Mouse (Mus musculus) c-Kit-positive CD71-negative TER-119-negative erythroid progenitor cells, embryonic 14.5 days (primary cell): ENCODE data around the gene Gm7233.
"Not testable (repeated sequence)": the region's sequence is repeated elsewhere in the genome, so short reads cannot be mapped to it uniquely, and the experiment has no call there.

Experiments used
- DNase-seq: peaks from one replicate; pipeline ENCODE4 v3.0.0-alpha.2; 2013; ENCODE audit warnings: low read depth

The Gm7233 gene

DNA sequence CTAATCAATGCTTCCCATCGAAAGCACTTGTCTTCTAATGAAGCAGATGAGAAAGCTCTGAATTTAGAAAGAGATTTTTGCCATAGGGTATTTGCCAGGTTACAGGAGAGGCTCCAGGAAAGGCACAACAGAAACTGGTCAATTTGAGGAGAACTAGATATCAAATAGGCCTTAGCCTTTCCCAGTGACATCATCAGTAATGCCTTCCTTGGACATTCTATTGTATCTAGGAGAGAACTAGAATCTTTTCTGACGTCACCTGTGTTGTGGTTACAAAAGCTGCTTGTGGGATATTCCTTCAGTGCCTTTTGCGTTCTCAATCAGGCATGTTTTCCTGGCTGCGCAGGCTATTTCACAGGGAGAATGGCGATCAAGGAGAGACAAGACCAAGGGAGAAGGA is at the start of gene Gm7233:
TSS of gene Gm7233 (plus strand) at position 301 of the 400 bp plus-strand sequence.
- not testable (repeated sequence) for DNase-seq

DNA sequence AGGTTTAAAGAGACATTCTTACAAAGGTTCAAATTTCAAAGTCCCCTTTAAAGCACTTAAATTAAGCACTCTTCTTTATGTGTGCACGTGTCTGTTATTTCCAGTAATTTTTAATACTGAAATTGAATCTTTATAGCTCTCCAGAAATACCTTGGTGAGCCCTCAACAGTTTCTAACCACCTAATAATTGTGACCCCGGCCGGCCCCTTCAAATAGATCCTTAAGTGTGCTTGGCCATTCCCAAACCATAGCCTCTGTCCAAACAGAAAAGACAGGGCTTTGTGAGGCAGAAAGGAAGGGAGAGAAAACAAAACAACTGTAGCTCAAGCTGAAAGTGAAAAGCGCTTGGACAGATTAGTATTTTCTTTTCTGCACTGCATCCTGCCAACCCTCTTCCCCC is 12.5 kb upstream of the Gm7233 start:
- DNase-seq = not testable (repeated sequence)

DNA sequence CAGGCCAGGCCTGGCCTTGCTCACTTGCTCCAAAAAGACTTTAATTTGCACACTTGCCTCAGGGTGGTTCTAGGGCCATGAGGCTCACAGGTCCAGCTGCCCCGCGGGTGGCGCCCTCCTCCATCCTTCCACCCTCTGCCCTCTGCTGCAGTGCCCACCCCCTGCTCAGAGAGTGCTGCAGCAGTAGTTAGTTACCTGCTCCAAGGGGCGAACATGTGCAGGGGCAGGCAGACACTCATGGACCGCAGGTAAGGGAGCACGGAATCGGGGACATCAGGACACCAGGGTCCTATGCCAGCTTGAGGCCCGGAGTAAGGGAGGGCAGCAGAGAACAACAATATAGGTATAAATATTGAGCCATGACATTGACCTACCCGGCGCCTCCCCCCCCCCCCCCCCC is 11.7 kb upstream of the Gm7233 start:
- not testable (repeated sequence) for DNase-seq

DNA sequence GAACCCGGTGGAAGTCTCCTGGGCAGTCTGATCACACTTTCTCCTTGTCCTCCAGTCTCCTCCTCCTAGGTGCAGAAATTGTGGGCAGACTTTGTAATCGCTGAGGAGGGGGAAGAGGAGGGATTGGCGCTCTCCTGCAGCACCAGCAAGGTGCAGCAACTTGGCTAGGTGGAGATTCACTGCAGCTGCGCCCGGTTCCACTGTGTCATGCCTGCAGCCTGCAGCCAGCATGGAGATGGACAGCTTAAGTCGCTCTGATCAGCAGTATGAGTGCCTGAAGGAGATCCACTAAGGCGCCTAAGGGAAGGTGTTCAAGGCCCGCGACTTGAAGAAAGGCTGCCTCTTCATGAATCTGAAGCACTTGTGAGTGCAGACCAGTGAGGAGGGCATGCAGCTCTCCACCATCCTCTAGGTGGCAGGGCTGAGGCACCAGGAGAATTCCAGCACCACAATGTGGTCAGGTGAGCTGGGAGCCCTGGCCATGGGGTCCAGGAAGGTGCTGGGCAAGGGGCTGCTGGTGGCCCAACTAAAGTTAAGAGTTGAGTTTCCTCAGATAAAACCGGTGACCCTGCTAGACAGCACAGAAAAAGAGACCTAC is 11.0 kb upstream of the Gm7233 start:
- not testable (repeated sequence) for DNase-seq

GRCm38 (mm10) chr14:43235204-43235603 is 55.5 kb downstream of the Gm7233 start, which contains the start of gene Gm8122:
Gene Gm8122, minus strand, starts transcription at chr14:43235304.
- not testable (repeated sequence) for DNase-seq
